Mouse (Mus musculus): ENCODE measurements around the gene Tmem200b. TPM values are rescaled to one million over a fixed set of nuclear protein-coding genes. Genes with fewer than 3 reads are reported as not detected.

Gene Tmem200b
- total and polyA plus RNA-seq, 2 experiments from 2014 or later, result 0.97 to 23.5 TPM

DNA sequence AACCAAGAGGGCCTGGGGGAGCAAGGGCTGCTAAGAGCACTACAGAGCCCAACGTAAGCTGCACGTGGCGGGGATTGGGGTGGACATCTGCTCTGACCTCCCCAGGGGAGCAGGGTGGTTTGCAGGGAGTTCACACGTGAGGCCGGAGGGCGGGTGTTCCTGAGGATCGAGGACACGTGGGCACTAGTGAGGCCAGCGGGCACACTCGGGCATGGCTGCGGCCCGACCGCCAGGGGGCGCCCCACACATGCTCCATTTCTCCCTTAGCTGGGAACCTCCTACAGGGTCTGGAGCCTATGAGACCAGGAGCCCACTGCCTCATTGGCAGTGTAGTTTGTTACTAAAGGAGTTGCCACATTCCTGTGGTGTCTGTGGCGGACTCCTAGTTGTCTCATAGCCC lies 5.1 kb upstream of the Tmem200b start:
- Histone ChIP-seq H3K27me3 (ENCODE audit: control insufficient read depth, insufficient read depth, low read length) (peaks cover 30% of the 10 kb centered on the region), H3K9me3 (replicated peaks; ENCODE audit: control insufficient read depth, low read length) (no peaks in the 10 kb centered on the region), H3K27ac (ENCODE audit: low read depth) (no peak overlapping the region), H3K9ac (replicated peaks; ENCODE audit: low read depth, low read length) (no peak overlapping the region), H3K4me1 (ENCODE audit: control insufficient read depth, insufficient read depth) (peaks cover 10% of the 10 kb centered on the region), H3K36me3 (replicated peaks; ENCODE audit: control insufficient read depth, insufficient read depth, low read length) (no peaks in the 10 kb centered on the region), H3K4me2 (ENCODE audit: low read depth, low read length) (no peak overlapping the region), H3K4me3 (ENCODE audit: low read depth, low read length) (no peak overlapping the region)
- 17% methylated on average over 15 of the region's 15 CpGs for WGBS
- DNase-seq (ENCODE audit: low spot score) (peak; percentile 48), ATAC-seq (ENCODE audit: insufficient read depth, low read depth) (peak; percentile 29)
- peak; percentile 71 for TF ChIP-seq CTCF (IDR thresholded peaks at IDR 0.05; ENCODE audit: low read depth)
- TF ChIP-seq EP300 (IDR thresholded peaks at IDR 0.05; ENCODE audit: low read depth), result no peak

- no peaks in the 10 kb centered on the region for H3K36me3 ChIP-seq (replicated peaks; ENCODE audit: control insufficient read depth, insufficient read depth, low read length)
- WGBS, result 76% methylated on average over 10 of the region's 10 CpGs
- H3K9me3 ChIP-seq (replicated peaks; ENCODE audit: control insufficient read depth, low read length), result no peaks in the 10 kb centered on the region
- H3K27me3 ChIP-seq (ENCODE audit: control insufficient read depth, insufficient read depth, low read length), result peaks cover 35% of the 10 kb centered on the region
- peaks cover 12% of the 10 kb centered on the region for H3K4me1 ChIP-seq (ENCODE audit: control insufficient read depth, insufficient read depth)
- ATAC-seq (ENCODE audit: insufficient read depth, low read depth) (no peak), DNase-seq (ENCODE audit: low spot score) (no peak)
- H3K9ac ChIP-seq (replicated peaks; ENCODE audit: low read depth, low read length), result no peak overlapping the region
- no peak overlapping the region for H3K27ac ChIP-seq (ENCODE audit: low read depth)
- no peak for TF ChIP-seq EP300 (IDR thresholded peaks at IDR 0.05; ENCODE audit: low read depth)
- no peak for TF ChIP-seq CTCF (IDR thresholded peaks at IDR 0.05; ENCODE audit: low read depth)
- H3K4me2 ChIP-seq (ENCODE audit: low read depth, low read length), result no peak overlapping the region
- H3K4me3 ChIP-seq (ENCODE audit: low read depth, low read length), result no peak overlapping the region
Measured at GRCm38 (mm10) chr4:131917010-131917555, 4.5 kb upstream of the Tmem200b start.

- Histone ChIP-seq H3K4me1 (ENCODE audit: control insufficient read depth, insufficient read depth) (peaks cover 13% of the 10 kb centered on the region), H3K27me3 (ENCODE audit: control insufficient read depth, insufficient read depth, low read length) (peaks cover 39% of the 10 kb centered on the region), H3K36me3 (replicated peaks; ENCODE audit: control insufficient read depth, insufficient read depth, low read length) (no peaks in the 10 kb centered on the region), H3K9me3 (replicated peaks; ENCODE audit: control insufficient read depth, low read length) (no peaks in the 10 kb centered on the region), H3K4me3 (ENCODE audit: low read depth, low read length) (no peak overlapping the region), H3K9ac (replicated peaks; ENCODE audit: low read depth, low read length) (no peak overlapping the region), H3K27ac (ENCODE audit: low read depth) (no peak overlapping the region), H3K4me2 (ENCODE audit: low read depth, low read length) (no peak overlapping the region)
- 71% methylated on average over 7 of the region's 7 CpGs for WGBS
- no peak for TF ChIP-seq CTCF (IDR thresholded peaks at IDR 0.05; ENCODE audit: low read depth)
- TF ChIP-seq EP300 (IDR thresholded peaks at IDR 0.05; ENCODE audit: low read depth), result no peak
- DNase-seq (ENCODE audit: low spot score) (no peak), ATAC-seq (ENCODE audit: insufficient read depth, low read depth) (no peak)
Measured at GRCm38 (mm10) chr4:131918026-131918533, 3.5 kb upstream of the Tmem200b start.

- Histone ChIP-seq H3K36me3 (replicated peaks; ENCODE audit: control insufficient read depth, insufficient read depth, low read length) (no peaks in the 10 kb centered on the region), H3K27me3 (ENCODE audit: control insufficient read depth, insufficient read depth, low read length) (peaks cover 31% of the 10 kb centered on the region), H3K9me3 (replicated peaks; ENCODE audit: control insufficient read depth, low read length) (no peaks in the 10 kb centered on the region), H3K27ac (ENCODE audit: low read depth) (peak overlapping the region; percentile 18; the same call in 1 of the 2 replicates), H3K9ac (replicated peaks; ENCODE audit: low read depth, low read length) (no peak overlapping the region), H3K4me3 (ENCODE audit: low read depth, low read length) (no peak overlapping the region), H3K4me1 (ENCODE audit: control insufficient read depth, insufficient read depth) (peaks cover 13% of the 10 kb centered on the region), H3K4me2 (ENCODE audit: low read depth, low read length) (peak overlapping the region; percentile 4; the same call in 1 of the 2 replicates)
- DNase-seq (ENCODE audit: low spot score) (peak; percentile 57), ATAC-seq (ENCODE audit: insufficient read depth, low read depth) (peak; percentile 49)
- 11% methylated on average over 15 of the region's 15 CpGs for WGBS
- TF ChIP-seq CTCF (IDR thresholded peaks at IDR 0.05; ENCODE audit: low read depth), result no peak
- no peak for TF ChIP-seq EP300 (IDR thresholded peaks at IDR 0.05; ENCODE audit: low read depth)
Measured at GRCm38 (mm10) chr4:131918711-131919500, 2.7 kb upstream of the Tmem200b start.

DNA sequence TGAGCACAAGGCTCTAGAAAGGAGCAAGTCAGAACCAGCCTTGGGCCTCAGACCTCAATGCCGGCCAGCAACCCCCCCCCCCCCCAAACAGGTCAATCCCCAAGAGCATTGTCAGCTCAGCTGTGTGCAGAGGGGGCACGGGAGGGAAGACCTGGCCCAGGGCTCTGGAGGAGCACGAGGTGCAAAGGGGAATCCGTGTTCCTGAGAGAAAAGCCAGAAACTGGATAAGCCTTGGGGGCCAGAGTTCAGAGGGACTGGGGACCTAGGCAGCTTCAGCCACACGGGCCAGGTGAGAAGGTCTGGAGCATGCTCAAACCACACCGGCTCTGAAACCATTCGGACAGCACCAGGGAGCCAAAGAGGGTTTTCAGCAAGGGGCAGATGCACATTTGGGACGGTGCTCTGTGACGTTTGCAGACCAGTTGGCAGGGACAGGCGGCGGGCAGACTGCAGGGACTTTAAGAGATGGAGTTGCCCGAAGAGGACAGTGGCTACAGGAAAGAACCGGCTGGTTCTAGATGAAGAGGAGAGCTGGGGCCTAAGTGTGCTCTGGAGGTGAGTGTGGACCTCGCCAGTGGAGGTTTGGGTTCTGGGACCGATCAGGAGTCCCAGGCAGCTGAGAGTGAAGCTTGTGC lies 1.9 kb upstream of the Tmem200b start:
- Histone ChIP-seq H3K4me3 (ENCODE audit: low read depth, low read length) (peak overlapping the region; percentile 64), H3K27me3 (ENCODE audit: control insufficient read depth, insufficient read depth, low read length) (peaks cover 24% of the 10 kb centered on the region), H3K9ac (replicated peaks; ENCODE audit: low read depth, low read length) (peak overlapping the region; percentile 67; the same call in 1 of the 2 replicates), H3K9me3 (replicated peaks; ENCODE audit: control insufficient read depth, low read length) (no peaks in the 10 kb centered on the region), H3K4me2 (ENCODE audit: low read depth, low read length) (peak overlapping the region; percentile 89; the same call in 1 of the 2 replicates), H3K36me3 (replicated peaks; ENCODE audit: control insufficient read depth, insufficient read depth, low read length) (0 out of 2 replicates have a peak, but pooled peaks cover under 1% of the 10 kb centered on the region), H3K4me1 (ENCODE audit: control insufficient read depth, insufficient read depth) (peaks cover 13% of the 10 kb centered on the region), H3K27ac (ENCODE audit: low read depth) (peak overlapping the region; percentile 76)
- TF ChIP-seq EP300 (IDR thresholded peaks at IDR 0.05; ENCODE audit: low read depth), result no peak
- no peak for TF ChIP-seq CTCF (IDR thresholded peaks at IDR 0.05; ENCODE audit: low read depth)
- ATAC-seq (ENCODE audit: insufficient read depth, low read depth), result no peak
- DNase-seq (ENCODE audit: low spot score), result no peak
- WGBS, result 31% methylated on average over 15 of the region's 15 CpGs
